Mouse (Mus musculus) testis, adult 2 months (tissue): ENCODE measurements around the gene Traf7. TPM values are rescaled to one million over a fixed set of nuclear protein-coding genes. Genes with fewer than 3 reads are reported as not detected.

ENCODE experiments used
- H3K27ac ChIP-seq: fragments of 200-500 bp; 2 replicates; pipeline ENCODE4 v1.5.1; 2012; ENCODE audit warnings: low read depth, low read length; ENCODE audit not compliant: control insufficient read depth, insufficient read depth
- H3K27me3 ChIP-seq: fragments of 200-500 bp; 2 replicates; pipeline ENCODE4 v1.6.1; 2012; ENCODE audit warnings: mild to moderate bottlenecking, low read length, moderate library complexity; ENCODE audit not compliant: control insufficient read depth, insufficient read depth
- H3K36me3 ChIP-seq: fragments of 200-500 bp; 2 replicates; pipeline ENCODE4 v1.6.1; 2012; ENCODE audit warnings: mild to moderate bottlenecking, low read length; ENCODE audit not compliant: control insufficient read depth, insufficient read depth
- H3K4me1 ChIP-seq: fragments of 200-500 bp; 2 replicates; pipeline ENCODE4 v1.6.1; 2012; ENCODE audit warnings: low read length; ENCODE audit not compliant: control insufficient read depth, insufficient read depth
- H3K4me3 ChIP-seq: fragments of 200-500 bp; 2 replicates; pipeline ENCODE4 v1.5.1; 2012; ENCODE audit warnings: low read depth, mild to moderate bottlenecking, low read length, moderate library complexity, mixed read lengths; ENCODE audit not compliant: control insufficient read depth
- CTCF ChIP-seq: fragments of 200-500 bp; IDR thresholded peaks from 2 replicates; pipeline ENCODE4 v1.5.1; 2012; ENCODE audit warnings: low read depth, mild to moderate bottlenecking, inconsistent platforms, low read length, moderate library complexity; ENCODE audit not compliant: control insufficient read depth, insufficient read depth, insufficient replicate concordance
- POLR2A ChIP-seq: fragments of 200-500 bp; IDR thresholded peaks from 2 replicates; pipeline ENCODE4 v1.6.1; 2012; ENCODE audit warnings: low read depth, mild to moderate bottlenecking, inconsistent platforms, low read length, moderate library complexity; ENCODE audit not compliant: control insufficient read depth
- polyA plus RNA-seq: library from polyadenylated mRNA; depleted of rRNA; stranded (reverse); fragments of >200 nt; gene quantifications from 2 replicates; pipeline ENCODE4 v1.2.3, GENCODE M21; 2012

The Traf7 gene
- polyA plus RNA-seq, 1 experiment: 69.4 TPM

GRCm38 (mm10) chr17:24564422-24564821 lies 36.7 kb upstream of the Traf7 start:
- TF ChIP-seq CTCF (no peak), POLR2A (no peak)
- Histone ChIP-seq H3K27me3 (no peaks in the 10 kb centered on the region), H3K36me3 (peaks cover under 1% of the 10 kb centered on the region; the same call in 1 of the 2 replicates), H3K27ac (no peak overlapping the region), H3K4me1 (no peaks in the 10 kb centered on the region), H3K4me3 (no peak overlapping the region)

DNA sequence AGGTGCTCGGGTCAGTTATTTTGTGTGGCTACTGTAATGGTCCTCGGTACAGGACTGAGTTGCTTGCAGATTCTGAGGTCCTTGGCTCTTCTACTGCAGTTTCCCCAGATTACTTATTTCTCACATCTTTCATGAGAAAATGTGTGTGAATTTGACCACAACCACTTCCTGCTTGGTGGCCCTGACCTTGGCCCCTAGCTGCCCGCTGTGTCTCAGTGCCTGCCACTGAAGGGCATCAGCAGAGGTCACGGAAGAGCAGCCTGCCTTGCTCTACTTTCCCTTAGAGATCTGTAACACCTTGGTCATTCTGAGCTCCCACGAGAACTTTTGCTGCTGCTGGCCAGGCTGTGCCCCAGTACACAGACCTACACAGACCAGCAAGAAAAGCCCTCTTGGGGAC lies 35.9 kb upstream of the Traf7 start:
- Histone ChIP-seq H3K4me1 (no peaks in the 10 kb centered on the region), H3K4me3 (no peak overlapping the region), H3K27me3 (no peaks in the 10 kb centered on the region), H3K27ac (no peak overlapping the region), H3K36me3 (no peaks in the 10 kb centered on the region; the same call in 1 of the 2 replicates)
- TF ChIP-seq POLR2A (no peak), CTCF (no peak)

- no peaks in the 10 kb centered on the region; the same call in 1 of the 2 replicates for H3K36me3 ChIP-seq
- H3K27ac ChIP-seq: no peak overlapping the region
- H3K27me3 ChIP-seq: no peaks in the 10 kb centered on the region
- TF ChIP-seq POLR2A (no peak), CTCF (no peak)
- no peaks in the 10 kb centered on the region for H3K4me1 ChIP-seq
- no peak overlapping the region for H3K4me3 ChIP-seq
These were observed 33.9 kb upstream of the Traf7 start for GRCm38 (mm10) chr17:24561592-24561991.

GRCm38 (mm10) chr17:24560301-24561028 lies 32.7 kb upstream of the Traf7 start:
- no peak overlapping the region for H3K27ac ChIP-seq
- TF ChIP-seq POLR2A: no peak
- TF ChIP-seq CTCF: no peak
- no peak overlapping the region for H3K4me3 ChIP-seq
- no peaks in the 10 kb centered on the region; the same call in 1 of the 2 replicates for H3K36me3 ChIP-seq
- no peaks in the 10 kb centered on the region for H3K4me1 ChIP-seq
- no peaks in the 10 kb centered on the region for H3K27me3 ChIP-seq

DNA sequence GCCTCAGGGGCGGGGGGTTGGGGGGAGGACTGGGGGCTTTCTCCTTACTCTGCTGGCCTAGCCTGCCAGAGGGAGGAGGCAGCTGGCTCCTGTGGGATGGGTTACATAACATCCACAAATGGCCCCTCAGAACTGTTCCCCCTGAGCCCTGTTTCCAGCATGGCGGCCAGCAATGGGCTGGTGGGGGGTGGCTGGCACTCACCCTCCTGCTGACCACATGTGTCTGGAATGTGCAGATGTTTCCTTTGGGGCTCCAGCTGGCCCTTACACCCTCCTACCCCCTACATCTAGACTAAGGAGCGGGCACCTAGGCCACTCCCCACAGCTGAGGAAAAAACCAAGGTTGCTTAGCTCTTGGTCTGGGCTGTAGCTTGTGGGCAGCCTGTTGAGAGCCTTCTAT lies 31.4 kb upstream of the Traf7 start:
- H3K4me1 ChIP-seq: no peaks in the 10 kb centered on the region
- no peaks in the 10 kb centered on the region for H3K36me3 ChIP-seq
- H3K27ac ChIP-seq: no peak overlapping the region; the same call in 1 of the 2 replicates
- no peaks in the 10 kb centered on the region for H3K27me3 ChIP-seq
- H3K4me3 ChIP-seq: no peak overlapping the region
- TF ChIP-seq POLR2A (no peak), CTCF (no peak)

DNA sequence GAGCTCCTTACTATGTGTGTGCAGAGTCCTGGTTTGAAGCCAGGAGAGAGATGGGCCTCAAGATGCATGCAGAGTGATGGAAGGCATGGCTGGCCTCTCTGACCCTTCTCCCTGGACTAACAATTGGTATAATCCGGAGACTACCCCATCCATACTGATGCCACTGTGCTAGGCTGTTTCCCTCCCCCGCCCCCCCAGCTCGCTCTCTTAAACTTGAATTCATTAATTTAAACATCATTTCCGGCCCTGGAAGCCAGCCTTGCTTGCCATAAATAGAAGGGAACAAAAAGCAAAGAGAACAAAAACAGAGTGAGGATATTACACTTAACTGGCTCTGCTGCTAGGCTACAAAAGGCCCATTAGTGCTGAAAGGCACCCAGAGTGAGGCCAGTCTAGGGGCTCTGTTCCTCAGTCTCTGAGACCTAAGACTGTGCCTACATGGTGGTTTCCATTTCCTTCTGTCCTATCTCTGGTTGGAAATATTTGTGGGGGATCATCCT lies 30.9 kb upstream of the Traf7 start:
- Histone ChIP-seq H3K36me3 (no peaks in the 10 kb centered on the region), H3K4me1 (no peaks in the 10 kb centered on the region), H3K27ac (no peak overlapping the region), H3K27me3 (no peaks in the 10 kb centered on the region), H3K4me3 (no peak overlapping the region)
- TF ChIP-seq POLR2A: no peak
- TF ChIP-seq CTCF: no peak

DNA sequence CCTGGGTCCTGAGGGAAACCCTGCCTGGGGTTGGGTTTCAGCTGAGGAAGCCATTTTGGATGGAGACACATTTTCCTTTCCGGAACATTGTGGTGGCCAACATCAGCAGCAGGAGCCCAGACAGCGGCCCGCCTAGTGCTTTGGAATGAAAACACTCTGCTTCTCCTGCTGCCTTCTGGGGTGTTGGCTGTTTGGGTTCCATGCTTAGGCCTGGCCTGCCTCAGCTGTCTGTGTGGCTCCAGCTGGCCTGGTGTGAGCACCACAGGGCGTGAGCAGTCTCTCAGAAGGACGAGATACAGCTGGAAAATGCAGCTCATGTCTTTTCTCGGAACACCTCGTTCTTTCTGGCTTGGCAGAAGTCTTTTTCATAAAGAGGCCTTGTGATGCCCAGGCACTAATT lies 29.4 kb upstream of the Traf7 start:
- TF ChIP-seq POLR2A (no peak), CTCF (no peak)
- H3K36me3 ChIP-seq: no peaks in the 10 kb centered on the region
- H3K27me3 ChIP-seq: no peaks in the 10 kb centered on the region
- H3K4me1 ChIP-seq: no peaks in the 10 kb centered on the region
- no peak overlapping the region for H3K27ac ChIP-seq
- H3K4me3 ChIP-seq: no peak overlapping the region
